Mouse (Mus musculus): ENCODE measurements around the gene Chst11. TPM values are rescaled to one million over a fixed set of nuclear protein-coding genes. Genes with fewer than 3 reads are reported as not detected.

The Chst11 gene
- polyA plus RNA-seq, 1 experiment from 2014 or later = 2.0 TPM

GRCm38 (mm10) chr10:83183634-83184479 is 198.6 kb downstream of the Chst11 start:
- Histone ChIP-seq H3K36me3 (ENCODE audit: control insufficient read depth, insufficient read depth, low read length) (no peaks in the 10 kb centered on the region), H3K27ac (ENCODE audit: low read depth) (no peak overlapping the region)
- no peak; the same call in 1 of the 2 replicates for ATAC-seq (replicated peaks; ENCODE audit: low FRiP score, low TSS enrichment, low read depth)

GRCm38 (mm10) chr10:83184480-83185069 is 199.3 kb downstream of the Chst11 start:
- Histone ChIP-seq H3K9me3 (ENCODE audit: control insufficient read depth, low read length) (peaks cover under 1% of the 10 kb centered on the region; the same call in 1 of the 2 replicates), H3K4me2 (ENCODE audit: low read length) (no peak overlapping the region), H3K36me3 (ENCODE audit: control insufficient read depth, insufficient read depth, low read length) (no peaks in the 10 kb centered on the region), H3K9ac (ENCODE audit: low read length) (no peak overlapping the region), H3K27me3 (replicated peaks; ENCODE audit: control insufficient read depth, insufficient read depth, low read length) (no peaks in the 10 kb centered on the region), H3K27ac (ENCODE audit: low read depth) (no peak overlapping the region), H3K4me1 (replicated peaks; ENCODE audit: control insufficient read depth, insufficient read depth, low read length) (peaks cover 10% of the 10 kb centered on the region; the same call in 1 of the 2 replicates), H3K4me3 (ENCODE audit: low read depth, low read length) (no peak overlapping the region)
- no peak for DNase-seq (ENCODE audit: low spot score)
- no peak for ATAC-seq (replicated peaks; ENCODE audit: low FRiP score, low TSS enrichment, low read depth)
- WGBS = 57% methylated on average over 7 of the region's 7 CpGs

More at GRCm38 (mm10) chr10:83183634-83184479, 198.6 kb downstream of the Chst11 start:
- no peak for DNase-seq (ENCODE audit: low spot score)
- Histone ChIP-seq H3K9ac (ENCODE audit: low read length) (no peak overlapping the region), H3K4me1 (replicated peaks; ENCODE audit: control insufficient read depth, insufficient read depth, low read length) (peaks cover 10% of the 10 kb centered on the region; the same call in 1 of the 2 replicates), H3K27me3 (replicated peaks; ENCODE audit: control insufficient read depth, insufficient read depth, low read length) (no peaks in the 10 kb centered on the region), H3K9me3 (ENCODE audit: control insufficient read depth, low read length) (peaks cover 4% of the 10 kb centered on the region; the same call in 1 of the 2 replicates), H3K4me2 (ENCODE audit: low read length) (no peak overlapping the region), H3K4me3 (ENCODE audit: low read depth, low read length) (no peak overlapping the region)
- WGBS = 51% methylated on average over 12 of the region's 12 CpGs

- Histone ChIP-seq H3K4me2 (ENCODE audit: low read length) (no peak overlapping the region), H3K9ac (ENCODE audit: low read length) (no peak overlapping the region), H3K36me3 (ENCODE audit: control insufficient read depth, insufficient read depth, low read length) (no peaks in the 10 kb centered on the region), H3K9me3 (ENCODE audit: control insufficient read depth, low read length) (no peaks in the 10 kb centered on the region), H3K4me3 (ENCODE audit: low read depth, low read length) (no peak overlapping the region), H3K27me3 (replicated peaks; ENCODE audit: control insufficient read depth, insufficient read depth, low read length) (no peaks in the 10 kb centered on the region), H3K4me1 (replicated peaks; ENCODE audit: control insufficient read depth, insufficient read depth, low read length) (peaks cover 10% of the 10 kb centered on the region; the same call in 1 of the 2 replicates), H3K27ac (ENCODE audit: low read depth) (no peak overlapping the region)
- DNase-seq (ENCODE audit: low spot score) (no peak), ATAC-seq (replicated peaks; ENCODE audit: low FRiP score, low TSS enrichment, low read depth) (no peak)
- WGBS = 98% methylated on average over 6 of the region's 6 CpGs
Observed at GRCm38 (mm10) chr10:83185121-83185520, 199.8 kb downstream of the Chst11 start.

- H3K27ac ChIP-seq (ENCODE audit: low read depth) = no peak overlapping the region
- no peak overlapping the region for H3K4me2 ChIP-seq (ENCODE audit: low read length)
- peaks cover 10% of the 10 kb centered on the region; the same call in 1 of the 2 replicates for H3K4me1 ChIP-seq (replicated peaks; ENCODE audit: control insufficient read depth, insufficient read depth, low read length)
- ATAC-seq (replicated peaks; ENCODE audit: low FRiP score, low TSS enrichment, low read depth) (no peak), DNase-seq (ENCODE audit: low spot score) (no peak)
- no peaks in the 10 kb centered on the region for H3K9me3 ChIP-seq (ENCODE audit: control insufficient read depth, low read length)
- H3K9ac ChIP-seq (ENCODE audit: low read length) = no peak overlapping the region
- H3K36me3 ChIP-seq (ENCODE audit: control insufficient read depth, insufficient read depth, low read length) = no peaks in the 10 kb centered on the region
- H3K27me3 ChIP-seq (replicated peaks; ENCODE audit: control insufficient read depth, insufficient read depth, low read length) = no peaks in the 10 kb centered on the region
- no peak overlapping the region for H3K4me3 ChIP-seq (ENCODE audit: low read depth, low read length)
- WGBS = 86% methylated on average over 8 of the region's 8 CpGs
Observed at GRCm38 (mm10) chr10:83186167-83186566, 200.9 kb downstream of the Chst11 start.

GRCm38 (mm10) chr10:83186984-83187383 is 201.7 kb downstream of the Chst11 start:
- H3K27ac ChIP-seq (ENCODE audit: low read depth) = no peak overlapping the region
- no peak for DNase-seq (ENCODE audit: low spot score)
- H3K9ac ChIP-seq (ENCODE audit: low read length) = no peak overlapping the region
- H3K4me3 ChIP-seq (ENCODE audit: low read depth, low read length) = no peak overlapping the region
- H3K4me1 ChIP-seq (replicated peaks; ENCODE audit: control insufficient read depth, insufficient read depth, low read length) = peaks cover 10% of the 10 kb centered on the region; the same call in 1 of the 2 replicates
- H3K4me2 ChIP-seq (ENCODE audit: low read length) = no peak overlapping the region
- H3K36me3 ChIP-seq (ENCODE audit: control insufficient read depth, insufficient read depth, low read length) = no peaks in the 10 kb centered on the region
- no peaks in the 10 kb centered on the region for H3K27me3 ChIP-seq (replicated peaks; ENCODE audit: control insufficient read depth, insufficient read depth, low read length)
- WGBS = 46% methylated on average over 5 of the region's 5 CpGs
- no peak for ATAC-seq (replicated peaks; ENCODE audit: low FRiP score, low TSS enrichment, low read depth)
- no peaks in the 10 kb centered on the region for H3K9me3 ChIP-seq (ENCODE audit: control insufficient read depth, low read length)

- Histone ChIP-seq H3K4me3 (ENCODE audit: low read depth, low read length) (no peak overlapping the region), H3K36me3 (ENCODE audit: control insufficient read depth, insufficient read depth, low read length) (no peaks in the 10 kb centered on the region), H3K9me3 (ENCODE audit: control insufficient read depth, low read length) (no peaks in the 10 kb centered on the region), H3K27ac (ENCODE audit: low read depth) (no peak overlapping the region), H3K9ac (ENCODE audit: low read length) (no peak overlapping the region), H3K4me2 (ENCODE audit: low read length) (no peak overlapping the region), H3K4me1 (replicated peaks; ENCODE audit: control insufficient read depth, insufficient read depth, low read length) (peaks cover 6% of the 10 kb centered on the region; the same call in 1 of the 2 replicates), H3K27me3 (replicated peaks; ENCODE audit: control insufficient read depth, insufficient read depth, low read length) (no peaks in the 10 kb centered on the region)
- no peak for ATAC-seq (replicated peaks; ENCODE audit: low FRiP score, low TSS enrichment, low read depth)
- WGBS = 95% methylated on average over 5 of the region's 5 CpGs
- DNase-seq (ENCODE audit: low spot score) = no peak
Observed at GRCm38 (mm10) chr10:83189071-83189470, 203.8 kb downstream of the Chst11 start.

- no peak overlapping the region for H3K4me3 ChIP-seq (ENCODE audit: low read depth, low read length)
- no peak overlapping the region for H3K27ac ChIP-seq (ENCODE audit: low read depth)
- H3K4me1 ChIP-seq (replicated peaks; ENCODE audit: control insufficient read depth, insufficient read depth, low read length) = no peaks in the 10 kb centered on the region
- H3K27me3 ChIP-seq (replicated peaks; ENCODE audit: control insufficient read depth, insufficient read depth, low read length) = no peaks in the 10 kb centered on the region
- no peak for DNase-seq (ENCODE audit: low spot score)
- ATAC-seq (replicated peaks; ENCODE audit: low FRiP score, low TSS enrichment, low read depth) = no peak
- no peaks in the 10 kb centered on the region for H3K36me3 ChIP-seq (ENCODE audit: control insufficient read depth, insufficient read depth, low read length)
- 96% methylated on average over 17 of the region's 17 CpGs for whole genome bisulfite sequencing
- no peaks in the 10 kb centered on the region for H3K9me3 ChIP-seq (ENCODE audit: control insufficient read depth, low read length)
- no peak overlapping the region for H3K4me2 ChIP-seq (ENCODE audit: low read length)
- H3K9ac ChIP-seq (ENCODE audit: low read length) = no peak overlapping the region
Observed at GRCm38 (mm10) chr10:83191476-83191875, 206.2 kb downstream of the Chst11 start.

- no peaks in the 10 kb centered on the region for H3K4me1 ChIP-seq (replicated peaks; ENCODE audit: control insufficient read depth, insufficient read depth, low read length)
- no peak overlapping the region for H3K9ac ChIP-seq (ENCODE audit: low read length)
- no peak for DNase-seq (ENCODE audit: low spot score)
- H3K9me3 ChIP-seq (ENCODE audit: control insufficient read depth, low read length) = no peaks in the 10 kb centered on the region
- no peaks in the 10 kb centered on the region for H3K36me3 ChIP-seq (ENCODE audit: control insufficient read depth, insufficient read depth, low read length)
- no peak overlapping the region for H3K4me3 ChIP-seq (ENCODE audit: low read depth, low read length)
- 59% methylated on average over 6 of the region's 6 CpGs for WGBS
- no peak for ATAC-seq (replicated peaks; ENCODE audit: low FRiP score, low TSS enrichment, low read depth)
- H3K4me2 ChIP-seq (ENCODE audit: low read length) = no peak overlapping the region
- no peak overlapping the region for H3K27ac ChIP-seq (ENCODE audit: low read depth)
- H3K27me3 ChIP-seq (replicated peaks; ENCODE audit: control insufficient read depth, insufficient read depth, low read length) = no peaks in the 10 kb centered on the region
Observed at GRCm38 (mm10) chr10:83191982-83192381, 206.7 kb downstream of the Chst11 start.

All from intestine, embryonic 14.5 days (tissue).